Mouse (Mus musculus): ENCODE data around the gene Tshz2. TPM values are rescaled to one million over a fixed set of nuclear protein-coding genes. Genes with fewer than 3 reads are reported as not detected.

Tshz2 gene
- polyA plus RNA-seq, 1 experiment from 2014 or later: 22.7 TPM

GRCm38 (mm10) chr2:170101932-170102331 is 469.1 kb downstream of the Tshz2 start:
- 79% methylated on average over 7 of the region's 7 CpGs for WGBS
- H3K4me2 ChIP-seq: no peak overlapping the region
- H3K9ac ChIP-seq: no peak overlapping the region
- ATAC-seq (replicated peaks): no peak
- H3K4me1 ChIP-seq: peaks cover 2% of the 10 kb centered on the region; the same call in 1 of the 2 replicates
- H3K4me3 ChIP-seq: no peak overlapping the region
- H3K27ac ChIP-seq: no peak overlapping the region
- H3K9me3 ChIP-seq: no peaks in the 10 kb centered on the region
- H3K36me3 ChIP-seq (replicated peaks): no peaks in the 10 kb centered on the region
- no peaks in the 10 kb centered on the region for H3K27me3 ChIP-seq (replicated peaks)

GRCm38 (mm10) chr2:170103341-170103740 is 470.5 kb downstream of the Tshz2 start:
- Histone ChIP-seq H3K4me2 (no peak overlapping the region), H3K4me1 (peaks cover 2% of the 10 kb centered on the region; the same call in 1 of the 2 replicates), H3K36me3 (replicated peaks) (no peaks in the 10 kb centered on the region), H3K27ac (no peak overlapping the region), H3K4me3 (no peak overlapping the region), H3K9me3 (no peaks in the 10 kb centered on the region), H3K27me3 (replicated peaks) (no peaks in the 10 kb centered on the region), H3K9ac (no peak overlapping the region)
- 83% methylated on average over 5 of the region's 5 CpGs for WGBS
- ATAC-seq (replicated peaks): no peak

GRCm38 (mm10) chr2:170103852-170104251 is 471.0 kb downstream of the Tshz2 start:
- no peak for ATAC-seq (replicated peaks)
- H3K4me1 ChIP-seq: peaks cover 2% of the 10 kb centered on the region; the same call in 1 of the 2 replicates
- WGBS: 50% methylated on average over 9 of the region's 9 CpGs

GRCm38 (mm10) chr2:170104396-170104795 is 471.6 kb downstream of the Tshz2 start:
- no peak for ATAC-seq (replicated peaks)
- Histone ChIP-seq H3K4me2 (no peak overlapping the region), H3K27me3 (replicated peaks) (no peaks in the 10 kb centered on the region), H3K27ac (no peak overlapping the region), H3K4me1 (peaks cover 2% of the 10 kb centered on the region; the same call in 1 of the 2 replicates), H3K4me3 (no peak overlapping the region), H3K9me3 (no peaks in the 10 kb centered on the region), H3K36me3 (replicated peaks) (no peaks in the 10 kb centered on the region), H3K9ac (no peak overlapping the region)
- WGBS: 87% methylated on average over 6 of the region's 6 CpGs

More at GRCm38 (mm10) chr2:170103852-170104251, 471.0 kb downstream of the Tshz2 start:
- no peak overlapping the region for H3K4me2 ChIP-seq
- no peaks in the 10 kb centered on the region for H3K36me3 ChIP-seq (replicated peaks)
- no peak overlapping the region for H3K9ac ChIP-seq
- H3K27me3 ChIP-seq (replicated peaks): no peaks in the 10 kb centered on the region
- no peak overlapping the region for H3K4me3 ChIP-seq
- H3K9me3 ChIP-seq: no peaks in the 10 kb centered on the region
- no peak overlapping the region for H3K27ac ChIP-seq

GRCm38 (mm10) chr2:170106000-170106399 is 473.2 kb downstream of the Tshz2 start:
- H3K4me3 ChIP-seq: no peak overlapping the region
- H3K36me3 ChIP-seq (replicated peaks): no peaks in the 10 kb centered on the region
- H3K27ac ChIP-seq: no peak overlapping the region
- H3K4me1 ChIP-seq: peaks cover 6% of the 10 kb centered on the region; the same call in 1 of the 2 replicates
- no peak for ATAC-seq (replicated peaks)
- no peaks in the 10 kb centered on the region for H3K9me3 ChIP-seq
- H3K9ac ChIP-seq: no peak overlapping the region
- 75% methylated on average over 9 of the region's 9 CpGs for WGBS
- no peaks in the 10 kb centered on the region for H3K27me3 ChIP-seq (replicated peaks)
- no peak overlapping the region for H3K4me2 ChIP-seq

GRCm38 (mm10) chr2:170107791-170108190 is 475.0 kb downstream of the Tshz2 start:
- WGBS: 81% methylated on average over 3 of the region's 3 CpGs
- no peaks in the 10 kb centered on the region for H3K9me3 ChIP-seq

GRCm38 (mm10) chr2:170109528-170109927 is 476.7 kb downstream of the Tshz2 start:
- no peaks in the 10 kb centered on the region for H3K27me3 ChIP-seq (replicated peaks)
- no peak overlapping the region for H3K4me3 ChIP-seq
- H3K36me3 ChIP-seq (replicated peaks): no peaks in the 10 kb centered on the region
- H3K4me1 ChIP-seq: peaks cover 5% of the 10 kb centered on the region; the same call in 1 of the 2 replicates
- no peak overlapping the region for H3K4me2 ChIP-seq
- 27% methylated on average over 5 of the region's 5 CpGs for WGBS
- ATAC-seq (replicated peaks): no peak
- H3K9ac ChIP-seq: no peak overlapping the region
- H3K27ac ChIP-seq: no peak overlapping the region
- H3K9me3 ChIP-seq: no peaks in the 10 kb centered on the region

More at GRCm38 (mm10) chr2:170107791-170108190, 475.0 kb downstream of the Tshz2 start:
- H3K27ac ChIP-seq: no peak overlapping the region
- no peak overlapping the region for H3K4me2 ChIP-seq
- no peak overlapping the region for H3K9ac ChIP-seq
- no peak for ATAC-seq (replicated peaks)
- H3K4me3 ChIP-seq: no peak overlapping the region
- peaks cover 5% of the 10 kb centered on the region; the same call in 1 of the 2 replicates for H3K4me1 ChIP-seq
- no peaks in the 10 kb centered on the region for H3K27me3 ChIP-seq (replicated peaks)
- no peaks in the 10 kb centered on the region for H3K36me3 ChIP-seq (replicated peaks)

- no peaks in the 10 kb centered on the region for H3K27me3 ChIP-seq (replicated peaks)
These were observed 477.5 kb downstream of the Tshz2 start for GRCm38 (mm10) chr2:170110306-170110705.

GRCm38 (mm10) chr2:170116704-170117281 is 484.0 kb downstream of the Tshz2 start:
- Histone ChIP-seq H3K9me3 (no peaks in the 10 kb centered on the region), H3K4me3 (no peak overlapping the region)
- 0 out of 2 replicates have a peak, but pooled peaks have one; percentile 67 for ATAC-seq (replicated peaks)

More at GRCm38 (mm10) chr2:170110306-170110705, 477.5 kb downstream of the Tshz2 start:
- H3K4me3 ChIP-seq: no peak overlapping the region
- peaks cover 5% of the 10 kb centered on the region; the same call in 1 of the 2 replicates for H3K4me1 ChIP-seq
- no peaks in the 10 kb centered on the region for H3K9me3 ChIP-seq
- no peak overlapping the region for H3K27ac ChIP-seq
- H3K9ac ChIP-seq: no peak overlapping the region
- ATAC-seq (replicated peaks): no peak
- no peak overlapping the region for H3K4me2 ChIP-seq
- H3K36me3 ChIP-seq (replicated peaks): no peaks in the 10 kb centered on the region
- WGBS: 85% methylated on average over 8 of the region's 8 CpGs

GRCm38 (mm10) chr2:170120139-170121027 is 487.6 kb downstream of the Tshz2 start:
- Histone ChIP-seq H3K27me3 (replicated peaks) (no peaks in the 10 kb centered on the region), H3K27ac (no peak overlapping the region), H3K36me3 (replicated peaks) (peaks cover 4% of the 10 kb centered on the region; the same call in 1 of the 2 replicates), H3K9ac (no peak overlapping the region), H3K9me3 (no peaks in the 10 kb centered on the region), H3K4me3 (no peak overlapping the region), H3K4me2 (no peak overlapping the region), H3K4me1 (peaks cover 8% of the 10 kb centered on the region; the same call in 1 of the 2 replicates)
- 91% methylated on average over 19 of the region's 19 CpGs for WGBS
- ATAC-seq (replicated peaks): no peak

More at GRCm38 (mm10) chr2:170116704-170117281, 484.0 kb downstream of the Tshz2 start:
- Histone ChIP-seq H3K36me3 (replicated peaks) (peaks cover 4% of the 10 kb centered on the region; the same call in 1 of the 2 replicates), H3K27me3 (replicated peaks) (no peaks in the 10 kb centered on the region), H3K4me2 (no peak overlapping the region), H3K27ac (no peak overlapping the region), H3K9ac (no peak overlapping the region), H3K4me1 (peaks cover 8% of the 10 kb centered on the region; the same call in 1 of the 2 replicates)
- WGBS: 47% methylated on average over 4 of the region's 4 CpGs
